Mouse (Mus musculus): ENCODE measurements at regions not wholly inside any gene's neighbourhood (a gene's known extent, or its start where the extent isn't known, plus 50 kb on each side); places are given as distances from the start of the nearest gene placed in this dataset.

DNA sequence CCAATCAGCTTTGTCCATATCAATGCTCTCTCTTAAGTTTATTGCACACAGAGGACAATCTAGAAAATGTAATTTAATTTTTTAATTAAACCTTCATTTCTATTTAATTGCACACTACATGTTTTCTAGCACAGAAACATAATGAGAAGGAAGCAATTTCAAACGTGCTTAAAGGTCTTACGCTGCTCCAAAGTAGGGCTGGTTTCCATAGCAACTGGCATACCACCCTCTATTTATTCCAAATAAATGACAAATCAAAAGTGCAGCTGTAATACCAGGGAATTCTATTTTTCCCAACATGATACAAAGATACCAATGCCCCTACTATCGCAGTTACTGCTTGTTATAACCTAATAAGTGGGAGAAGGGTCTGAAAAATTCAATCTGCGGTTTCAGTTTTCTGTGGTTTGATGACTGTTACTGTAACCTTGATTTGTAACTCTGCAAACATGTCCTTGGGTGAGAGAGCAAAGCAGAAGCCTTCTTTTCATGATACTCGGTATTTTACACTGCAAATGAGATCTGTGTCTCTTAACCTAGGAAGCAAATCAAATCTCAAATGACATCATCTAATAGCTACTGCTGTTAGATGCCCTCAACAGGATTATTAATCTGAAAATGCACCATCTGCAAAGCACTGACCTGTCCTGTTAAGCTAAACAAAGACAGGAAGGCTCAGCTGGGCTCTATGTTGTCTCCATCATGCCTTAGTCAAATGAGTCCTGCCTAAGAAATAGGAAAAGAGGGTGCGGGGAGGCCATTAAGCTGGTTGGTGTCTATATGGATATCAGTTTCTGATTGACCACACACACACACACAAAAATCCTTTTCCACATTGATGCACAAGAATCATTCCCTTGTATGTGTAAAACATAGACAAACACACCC lies 535.6 kb downstream of the Basp1 start:
- dilution Hi-C loops (cut with MboI; ENCODE audit: extremely low pct_ligation_motif_present, extremely low pct_unique_long_range_greater_than_20kb, low sequenced_read_pairs) = no loop called here
- TF ChIP-seq PAX5 (IDR thresholded peaks at IDR 0.05; ENCODE audit: low read length) (no peak), TCF12 (IDR thresholded peaks at IDR 0.05; ENCODE audit: low read depth, low read length) (no peak), UBTF (IDR thresholded peaks at IDR 0.05; ENCODE audit: low read depth, low read length) (no peak), RCOR1 (conservative IDR thresholded peaks at IDR 0.05; ENCODE audit: low read depth, low read length) (no peak), IRF4 (IDR thresholded peaks at IDR 0.05; ENCODE audit: low read depth, low read length) (no peak), JUND (conservative IDR thresholded peaks at IDR 0.05; ENCODE audit: low read depth, low read length) (no peak)

DNA sequence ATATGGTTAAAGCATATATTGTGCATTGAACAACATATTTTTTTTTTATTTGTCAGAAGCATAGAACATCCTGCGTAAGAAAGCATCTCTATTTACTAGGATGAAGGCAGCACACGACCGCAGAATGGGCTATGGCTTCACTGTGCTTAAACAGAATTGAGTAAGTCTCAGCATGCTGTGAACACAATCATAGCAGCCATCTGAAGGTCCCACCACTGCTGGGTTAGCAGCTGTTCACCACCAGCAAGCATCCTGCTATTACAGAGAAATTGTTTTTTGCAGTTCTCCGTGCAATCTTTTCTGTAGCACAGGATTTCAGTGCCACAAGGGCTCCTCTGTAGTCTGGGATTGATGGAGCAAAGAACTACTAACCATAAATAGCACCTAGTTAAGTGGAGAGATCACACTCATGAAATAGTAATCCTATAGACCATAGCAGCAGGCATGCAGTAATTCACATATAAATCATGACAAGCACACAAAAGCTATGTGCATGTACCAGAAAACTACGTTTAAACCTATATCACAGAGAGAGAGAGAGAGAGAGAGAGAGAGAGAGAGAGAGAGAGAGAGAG lies 537.3 kb downstream of the Basp1 start:
- in situ Hi-C loops (cut with MboI; ENCODE audit: low pct_ligation_motif_present, low pct_unique_long_range_greater_than_20kb, low sequenced_read_pairs) (no loop called here), dilution Hi-C loops (cut with MboI; ENCODE audit: extremely low pct_ligation_motif_present, extremely low pct_unique_long_range_greater_than_20kb, low sequenced_read_pairs) (no loop called here)
- H3K4me2 ChIP-seq (ENCODE audit: insufficient read depth, low read depth, poor library complexity, severe bottlenecking) = no peak overlapping the region
- DNase-seq (ENCODE audit: extremely low read depth) = no peak
- H3K36me3 ChIP-seq (replicated peaks in 1 of 2; ENCODE audit: control insufficient read depth in 1 of 2, insufficient read depth in 1 of 2, low read length in 1 of 2) = no peaks in the 10 kb centered on the region
- H3K79me2 ChIP-seq (replicated peaks; ENCODE audit: control insufficient read depth, extremely low read depth, insufficient read depth, poor library complexity, severe bottlenecking) = no peaks in the 10 kb centered on the region
- H3K4me1 ChIP-seq (ENCODE audit: control insufficient read depth in 1 of 2, insufficient read depth in 2 of 2) = no peaks in the 10 kb centered on the region
- no peak overlapping the region for H3K4me3 ChIP-seq (replicated peaks in 1 of 3; ENCODE audit: low read depth in 2 of 3, low read length in 2 of 3, poor library complexity in 1 of 3)
- H3K9me3 ChIP-seq (replicated peaks; ENCODE audit: low read length) = no peaks in the 10 kb centered on the region
- no peaks in the 10 kb centered on the region for H3K27me3 ChIP-seq (replicated peaks)
- no peak overlapping the region for H3K9ac ChIP-seq (ENCODE audit: insufficient read depth, low read depth)
- no peak overlapping the region for H3K27ac ChIP-seq (ENCODE audit: insufficient read depth, low read depth)
- TF ChIP-seq ETS1 (conservative IDR thresholded peaks at IDR 0.05; ENCODE audit: low read depth, low read length) (no peak), POLR2AphosphoS2 (IDR thresholded peaks at IDR 0.05; ENCODE audit: low read depth, low read length) (no peak), E2F4 (IDR thresholded peaks at IDR 0.05; ENCODE audit: insufficient replicate concordance, low read depth, low read length) (no peak), RCOR1 (conservative IDR thresholded peaks at IDR 0.05; ENCODE audit: low read depth, low read length) (no peak), ZKSCAN1 (IDR thresholded peaks at IDR 0.05; ENCODE audit: borderline replicate concordance, low read depth, low read length) (no peak), EP300 (IDR thresholded peaks at IDR 0.05; ENCODE audit: low read length) (no peak), CTCF (conservative IDR thresholded peaks at IDR 0.05 in 1 of 2, IDR thresholded peaks at IDR 0.05 in 1 of 2; ENCODE audit: low read depth in 2 of 2, low read length in 2 of 2) (no peak), CHD2 (IDR thresholded peaks at IDR 0.05; ENCODE audit: low read length) (no peak), ZMIZ1 (IDR thresholded peaks at IDR 0.05; ENCODE audit: low read depth, low read length) (no peak)

More for the DNA sequence above, 535.6 kb downstream of the Basp1 start:
- Histone ChIP-seq H3K27me3 (replicated peaks) (no peaks in the 10 kb centered on the region), H3K9me3 (replicated peaks; ENCODE audit: low read length) (no peaks in the 10 kb centered on the region), H3K4me3 (replicated peaks in 1 of 3; ENCODE audit: low read depth in 2 of 3, low read length in 2 of 3, poor library complexity in 1 of 3) (no peak overlapping the region), H3K79me2 (replicated peaks; ENCODE audit: control insufficient read depth, extremely low read depth, insufficient read depth, poor library complexity, severe bottlenecking) (no peaks in the 10 kb centered on the region), H3K4me2 (ENCODE audit: insufficient read depth, low read depth, poor library complexity, severe bottlenecking) (no peak overlapping the region), H3K27ac (ENCODE audit: insufficient read depth, low read depth) (no peak overlapping the region), H3K36me3 (replicated peaks in 1 of 2; ENCODE audit: control insufficient read depth in 1 of 2, insufficient read depth in 1 of 2, low read length in 1 of 2) (no peaks in the 10 kb centered on the region), H3K4me1 (ENCODE audit: control insufficient read depth in 1 of 2, insufficient read depth in 2 of 2) (no peaks in the 10 kb centered on the region), H3K9ac (ENCODE audit: insufficient read depth, low read depth) (no peak overlapping the region)
- in situ Hi-C loops (cut with MboI; ENCODE audit: low pct_ligation_motif_present, low pct_unique_long_range_greater_than_20kb, low sequenced_read_pairs) = no loop called here
- no peak for DNase-seq (ENCODE audit: extremely low read depth)

Data from CH12.LX (cell line).